Mouse (Mus musculus): ENCODE measurements at regions not wholly inside any gene's neighbourhood (a gene's known extent, or its start where the extent isn't known, plus 50 kb on each side); places are given as distances from the start of the nearest gene placed in this dataset.

- TF ChIP-seq MAX (IDR thresholded peaks at IDR 0.05; ENCODE audit: low read length), result no peak
These were observed 53.5 kb upstream of the Nmu start (continued) for GRCm38 (mm10) chr5:76417137-76417536.

- Histone ChIP-seq H3K36me3 (replicated peaks in 1 of 2; ENCODE audit: control insufficient read depth in 1 of 2, insufficient read depth in 1 of 2, low read length in 1 of 2) (no peaks in the 10 kb centered on the region), H3K27ac (ENCODE audit: insufficient read depth, low read depth) (no peak overlapping the region; the same call in 1 of the 2 replicates), H3K4me1 (ENCODE audit: control insufficient read depth in 1 of 2, insufficient read depth in 2 of 2) (no peaks in the 10 kb centered on the region), H3K79me2 (replicated peaks; ENCODE audit: control insufficient read depth, extremely low read depth, insufficient read depth, poor library complexity, severe bottlenecking) (no peaks in the 10 kb centered on the region), H3K4me3 (replicated peaks in 1 of 3; ENCODE audit: low read depth in 2 of 3, low read length in 2 of 3, poor library complexity in 1 of 3) (no peak overlapping the region), H3K9me3 (replicated peaks; ENCODE audit: low read length) (no peaks in the 10 kb centered on the region), H3K9ac (ENCODE audit: insufficient read depth, low read depth) (no peak overlapping the region), H3K27me3 (replicated peaks) (no peaks in the 10 kb centered on the region), H3K4me2 (ENCODE audit: insufficient read depth, low read depth, poor library complexity, severe bottlenecking) (no peak overlapping the region)
- in situ Hi-C loops (cut with MboI; ENCODE audit: low pct_ligation_motif_present, low pct_unique_long_range_greater_than_20kb, low sequenced_read_pairs), result no loop called here
- dilution Hi-C loops (cut with MboI; ENCODE audit: extremely low pct_ligation_motif_present, extremely low pct_unique_long_range_greater_than_20kb, low sequenced_read_pairs), result no loop called here
- TF ChIP-seq ELF1 (IDR thresholded peaks at IDR 0.05; ENCODE audit: low read depth, low read length), result no peak
- no peak for TF ChIP-seq MAFK (IDR thresholded peaks at IDR 0.05; ENCODE audit: insufficient replicate concordance, low read length)
- TF ChIP-seq ETS1 (conservative IDR thresholded peaks at IDR 0.05; ENCODE audit: low read depth, low read length), result no peak
- no peak for TF ChIP-seq BHLHE40 (IDR thresholded peaks at IDR 0.05; ENCODE audit: low read depth, low read length)
- no peak for TF ChIP-seq SMC3 (IDR thresholded peaks at IDR 0.05; ENCODE audit: low read depth, low read length)
- no peak for TF ChIP-seq PAX5 (IDR thresholded peaks at IDR 0.05; ENCODE audit: low read length)
- no peak for TF ChIP-seq NRF1 (IDR thresholded peaks at IDR 0.05; ENCODE audit: low read depth, low read length)
- TF ChIP-seq ZMIZ1 (IDR thresholded peaks at IDR 0.05; ENCODE audit: low read depth, low read length), result no peak
- TF ChIP-seq RAD21 (IDR thresholded peaks at IDR 0.05; ENCODE audit: low read depth, low read length), result no peak
- no peak for TF ChIP-seq GABPA (IDR thresholded peaks at IDR 0.05; ENCODE audit: insufficient replicate concordance, low read depth, low read length)
- TF ChIP-seq USF1 (IDR thresholded peaks at IDR 0.05; ENCODE audit: low read depth, low read length), result no peak
- TF ChIP-seq JUND (conservative IDR thresholded peaks at IDR 0.05; ENCODE audit: low read depth, low read length), result no peak
- TF ChIP-seq ZKSCAN1 (IDR thresholded peaks at IDR 0.05; ENCODE audit: borderline replicate concordance, low read depth, low read length), result no peak
- no peak for TF ChIP-seq E2F4 (IDR thresholded peaks at IDR 0.05; ENCODE audit: insufficient replicate concordance, low read depth, low read length)
- TF ChIP-seq MAX (IDR thresholded peaks at IDR 0.05; ENCODE audit: low read length), result no peak
- no peak for TF ChIP-seq ZC3H11A (IDR thresholded peaks at IDR 0.05; ENCODE audit: low read depth, low read length)
- no peak for TF ChIP-seq RCOR1 (conservative IDR thresholded peaks at IDR 0.05; ENCODE audit: low read depth, low read length)
- DNase-seq (ENCODE audit: extremely low read depth), result no peak
These were observed 55.6 kb upstream of the Nmu start for GRCm38 (mm10) chr5:76418901-76419823.
